Mouse (Mus musculus): ENCODE measurements around the gene Rbms3.

Rbms3 gene

DNA sequence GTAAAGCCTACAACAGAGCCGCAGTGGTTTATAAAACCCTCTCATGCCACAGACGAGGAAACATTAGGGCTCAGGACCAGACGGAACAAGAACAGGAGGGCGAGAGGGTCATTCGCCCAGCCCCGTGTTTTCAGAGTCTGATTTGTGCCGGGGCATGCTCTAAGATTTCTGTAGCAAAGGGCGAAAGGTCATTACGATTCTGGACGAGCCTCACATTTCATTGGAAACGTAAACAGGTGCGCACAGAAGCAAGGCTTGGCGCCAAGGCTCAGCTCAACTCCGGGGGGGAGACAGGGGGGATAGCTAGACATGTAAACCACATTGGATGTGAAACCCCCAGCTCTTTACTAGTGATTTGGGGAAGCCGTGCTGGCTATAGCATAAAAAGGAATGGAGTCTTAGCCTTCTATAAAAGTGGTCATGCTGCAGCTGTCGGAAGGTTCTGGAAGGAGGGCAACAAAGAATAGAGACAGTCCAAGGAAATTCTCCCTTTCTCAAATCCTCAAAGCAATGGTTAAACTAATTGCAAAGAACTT, 250.2 kb downstream of the Rbms3 start:
- in situ Hi-C loops (cut with MboI; ENCODE audit: unreplicated experiment in 2 of 2): no loop called here

DNA sequence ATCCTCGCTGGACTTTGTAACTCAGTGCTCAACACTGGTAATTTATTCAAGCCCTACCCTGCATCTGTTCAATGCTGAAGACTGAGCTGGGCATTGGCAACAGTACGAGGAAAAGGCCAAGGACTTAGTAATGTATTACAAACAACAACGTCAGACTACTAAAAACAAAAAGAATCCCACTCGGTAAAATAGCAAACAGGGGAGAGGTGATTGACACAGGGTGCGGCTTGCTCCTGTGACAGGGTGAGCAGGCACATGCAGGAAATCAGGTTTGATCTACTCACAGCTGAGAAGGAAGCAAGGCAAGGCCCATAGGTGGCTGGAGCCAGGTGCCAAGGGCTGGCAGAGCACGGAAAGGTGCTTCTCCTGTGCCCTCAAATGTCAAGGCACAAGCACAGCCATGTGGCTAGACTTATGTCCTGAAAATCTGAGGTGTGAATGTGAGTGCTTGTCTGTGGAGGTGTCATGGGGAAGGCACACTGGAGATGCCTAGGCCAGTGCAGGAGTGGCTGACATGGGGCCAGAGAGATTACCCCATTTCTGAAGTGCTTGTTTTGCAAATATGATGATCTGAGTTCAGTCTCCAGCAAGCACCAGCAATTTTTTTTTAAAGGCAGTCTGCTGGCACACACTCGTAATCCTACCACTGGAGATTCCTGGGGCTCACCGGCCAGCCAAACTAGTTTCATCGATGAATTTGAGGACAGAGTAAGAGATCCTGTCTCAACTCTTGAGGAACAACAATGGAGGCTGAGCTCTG, 251.4 kb downstream of the Rbms3 start:
- in situ Hi-C loops (cut with MboI; ENCODE audit: unreplicated experiment in 2 of 2): no loop called here

DNA sequence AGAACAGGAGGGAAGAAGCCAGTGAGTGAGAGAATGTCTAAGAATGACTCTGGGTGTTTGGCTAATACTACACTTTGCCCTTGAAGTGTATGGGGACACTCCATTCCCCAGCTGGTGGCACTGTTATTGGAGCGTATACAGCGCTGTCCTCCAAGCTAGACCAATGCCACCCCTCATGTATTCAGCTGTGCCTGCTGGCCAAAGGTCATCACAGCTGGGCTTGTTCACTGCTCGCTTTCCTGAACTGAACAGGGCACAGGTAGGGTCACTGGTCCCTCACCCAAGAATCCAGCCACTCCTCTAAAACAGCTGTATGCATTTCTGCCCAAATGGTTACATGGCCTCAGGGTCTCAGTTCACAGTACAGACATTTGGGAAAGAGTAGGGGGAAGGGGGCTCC, 253.9 kb downstream of the Rbms3 start:
- in situ Hi-C loops (cut with MboI; ENCODE audit: unreplicated experiment in 2 of 2): no loop called here

DNA sequence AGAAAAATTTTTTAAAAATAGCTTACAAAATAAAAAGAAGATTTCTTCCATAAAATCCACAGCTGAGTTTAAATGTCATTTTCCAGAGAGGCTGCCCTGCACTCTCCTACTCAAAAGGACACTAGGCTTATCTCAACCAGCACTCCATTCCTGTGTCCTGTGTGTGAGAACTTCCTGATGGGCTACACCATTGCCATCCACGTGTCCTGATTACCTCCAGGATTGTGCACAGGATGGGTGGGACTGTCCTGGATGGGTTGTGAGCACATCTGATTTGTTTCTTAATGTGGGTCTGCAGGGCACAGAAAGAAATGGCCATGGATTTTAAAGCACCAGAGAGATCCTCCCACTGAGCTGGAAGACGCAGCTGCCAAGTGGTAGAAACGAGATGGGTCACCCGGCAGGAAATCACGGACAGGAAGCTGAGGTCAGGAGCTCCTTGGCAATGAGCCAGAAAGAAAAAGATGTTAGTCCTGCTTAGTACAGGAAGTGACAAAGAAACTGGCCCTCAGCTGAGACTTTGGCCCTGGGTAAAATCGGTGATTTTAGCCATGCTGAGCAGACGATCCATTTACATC, 256.5 kb downstream of the Rbms3 start:
- in situ Hi-C loops (cut with MboI; ENCODE audit: unreplicated experiment in 2 of 2): no loop called here

DNA sequence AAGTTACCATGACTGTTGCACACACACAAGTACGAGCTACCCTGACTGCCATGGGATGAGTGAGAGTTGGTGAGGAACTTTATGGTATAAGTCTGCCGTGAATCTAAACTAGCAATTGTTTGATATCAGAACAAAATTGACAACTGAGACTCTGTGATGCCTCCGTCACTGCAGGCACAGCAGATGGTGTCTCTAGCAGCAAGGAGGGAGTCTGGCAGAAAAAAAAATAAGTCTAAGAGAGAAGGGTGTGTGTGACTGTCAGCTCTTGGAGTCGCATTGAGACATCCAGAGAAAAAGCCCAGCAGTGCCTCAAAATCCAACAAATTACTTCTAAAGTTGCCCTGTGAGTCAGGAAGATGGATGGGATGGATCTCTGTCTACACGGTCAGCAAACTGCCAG, 257.7 kb downstream of the Rbms3 start:
- in situ Hi-C loops (cut with MboI; ENCODE audit: unreplicated experiment in 2 of 2): no loop called here

DNA sequence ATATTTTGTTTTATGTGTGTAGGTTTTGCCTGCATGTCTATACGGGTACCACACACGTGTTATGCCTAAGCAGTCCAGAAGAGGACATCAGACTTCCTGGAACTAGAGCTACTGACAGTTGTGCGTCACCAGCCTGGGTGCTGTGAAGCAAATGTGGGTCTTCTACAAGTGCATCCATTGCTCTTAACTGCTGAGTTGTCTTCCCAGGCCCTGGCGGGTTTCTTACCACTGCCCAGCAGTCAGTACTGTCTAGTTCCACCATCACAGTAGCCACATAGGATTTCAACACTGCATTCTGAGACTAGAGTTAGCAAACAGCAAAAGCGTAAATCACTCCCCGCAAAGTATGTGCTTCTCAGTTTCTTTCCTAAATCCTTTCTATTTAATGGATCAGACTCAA, 259.6 kb downstream of the Rbms3 start:
- in situ Hi-C loops (cut with MboI; ENCODE audit: unreplicated experiment in 2 of 2): no loop called here

DNA sequence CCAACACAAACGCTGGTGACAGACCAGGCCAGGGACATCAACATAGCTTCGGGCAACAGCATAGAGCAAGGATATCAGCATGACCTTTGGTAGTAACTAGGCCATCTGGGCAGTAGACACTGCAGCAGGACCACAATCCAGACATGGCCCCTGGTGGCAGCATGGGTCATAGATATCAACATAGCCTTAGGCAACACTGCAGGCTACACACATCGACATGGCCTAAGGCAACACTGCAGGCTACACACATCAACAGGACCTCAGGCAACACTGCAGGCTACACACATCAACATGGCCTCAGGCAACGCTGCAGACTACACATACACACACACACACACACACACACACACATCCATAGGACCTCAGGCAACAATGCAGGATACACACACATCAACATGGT, 261.7 kb downstream of the Rbms3 start:
- in situ Hi-C loops (cut with MboI; ENCODE audit: unreplicated experiment in 2 of 2): no loop called here

DNA sequence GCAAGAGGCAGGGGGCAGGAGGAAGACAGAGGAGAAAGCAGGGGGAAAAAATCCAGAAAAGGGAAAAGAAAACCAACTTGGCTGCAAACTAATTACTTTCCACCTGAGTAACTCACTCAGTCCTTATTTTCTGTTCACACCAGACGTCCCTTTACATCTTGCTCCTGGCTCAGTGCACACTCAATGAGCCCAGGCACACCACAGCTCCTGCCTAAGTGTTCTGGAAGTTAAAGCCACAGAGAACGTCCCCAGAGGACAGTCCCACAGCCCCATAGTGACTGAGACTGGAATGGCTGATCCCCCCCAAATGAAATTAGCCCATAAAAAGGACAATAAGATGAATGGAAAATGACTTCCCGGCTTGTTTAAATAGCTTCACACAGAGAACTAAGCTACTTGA, 265.1 kb downstream of the Rbms3 start:
- in situ Hi-C loops (cut with MboI; ENCODE audit: unreplicated experiment in 2 of 2): no loop called here

DNA sequence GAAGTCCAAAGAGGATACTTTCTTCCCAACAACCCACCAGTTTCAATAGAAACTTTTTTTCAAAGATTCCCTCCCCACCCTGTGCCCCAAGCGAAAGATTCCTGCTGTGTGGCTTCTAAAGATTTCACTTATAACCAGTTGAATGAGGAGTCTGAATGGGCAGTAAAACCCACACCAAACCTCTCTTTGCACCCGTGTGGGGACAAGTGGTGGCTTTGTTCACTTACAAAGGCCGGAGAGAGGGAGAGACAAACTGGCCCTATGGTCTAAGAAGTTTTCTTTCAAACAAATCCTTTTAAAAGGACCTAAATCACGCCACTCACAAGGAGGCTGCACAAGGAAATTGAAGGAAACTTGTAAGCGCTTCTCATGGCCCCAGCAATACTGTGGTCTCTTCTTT, 268.3 kb downstream of the Rbms3 start:
- in situ Hi-C loops (cut with MboI; ENCODE audit: unreplicated experiment in 2 of 2): no loop called here

DNA sequence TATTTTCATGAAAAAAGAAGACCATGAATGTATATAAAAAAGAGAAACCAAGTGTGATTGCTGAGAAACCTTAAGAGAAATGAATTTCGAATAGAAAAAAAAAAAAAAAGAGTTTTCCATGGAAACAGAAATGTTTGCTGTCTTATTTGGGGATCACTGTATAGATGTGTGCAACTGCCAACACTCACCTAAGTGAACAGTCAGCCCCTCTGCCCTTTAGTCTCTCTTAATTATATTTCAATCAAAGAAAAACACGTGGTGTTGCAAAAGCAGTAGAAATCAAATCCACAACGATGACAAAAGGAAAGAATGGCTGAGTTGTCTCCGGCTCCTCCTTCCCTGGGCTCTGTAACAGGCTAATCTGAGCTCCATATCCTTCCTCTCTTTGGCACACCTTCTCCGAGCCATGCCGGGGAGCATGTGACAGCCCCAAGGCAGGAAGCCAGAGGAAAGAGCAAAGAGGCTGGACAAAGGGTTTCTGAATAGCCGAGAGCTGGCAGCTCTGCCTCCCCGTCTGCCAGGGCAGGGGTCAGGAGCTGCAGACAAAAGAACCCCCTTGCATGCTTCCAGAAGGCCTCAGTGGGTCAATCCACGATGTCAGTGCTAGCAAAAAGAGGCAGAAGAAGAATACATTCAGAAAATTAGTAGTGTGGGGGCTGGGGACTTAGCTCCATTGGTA, 272.8 kb downstream of the Rbms3 start:
- in situ Hi-C loops (cut with MboI; ENCODE audit: unreplicated experiment in 2 of 2): no loop called here

DNA sequence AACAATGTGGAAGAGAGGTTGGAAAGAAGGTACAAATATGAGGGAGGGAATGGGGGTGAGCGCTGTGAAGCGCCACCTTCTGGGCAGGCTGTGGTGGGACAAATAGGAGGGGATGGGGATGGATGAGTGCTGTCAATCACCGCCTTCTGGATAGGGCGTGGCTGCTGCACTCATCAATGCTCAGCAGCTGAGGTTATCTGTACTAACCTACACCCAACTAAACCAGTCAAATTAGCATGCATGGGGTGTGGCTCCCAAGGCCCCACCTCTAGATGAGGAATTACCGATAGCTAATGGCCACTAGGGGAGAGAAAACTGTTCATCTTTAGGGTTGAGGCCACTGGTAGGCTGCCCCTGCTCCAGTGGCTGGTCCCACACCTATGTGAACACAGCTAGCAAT, 274.2 kb downstream of the Rbms3 start:
- in situ Hi-C loops (cut with MboI; ENCODE audit: unreplicated experiment in 2 of 2): no loop called here

DNA sequence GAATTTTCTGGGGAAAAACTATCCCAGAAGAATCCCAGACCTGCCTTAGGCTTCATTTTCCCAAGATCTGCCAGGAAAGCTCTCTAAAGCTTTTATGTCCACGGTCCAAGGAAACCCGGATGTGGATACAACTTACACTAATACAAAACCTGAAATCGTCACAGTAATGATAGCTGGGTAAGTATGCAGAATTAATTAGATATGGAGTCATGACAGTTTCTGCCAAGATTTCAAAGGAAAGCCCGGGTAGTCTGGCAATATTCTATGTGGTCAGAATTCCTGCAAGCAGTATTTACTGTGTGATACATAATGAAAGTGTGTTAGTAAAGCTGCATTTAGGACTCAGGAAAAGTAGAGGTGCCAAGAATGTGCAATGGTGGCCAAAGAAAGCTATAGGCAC, 287.4 kb downstream of the Rbms3 start:
- in situ Hi-C loops (cut with MboI; ENCODE audit: unreplicated experiment in 2 of 2): no loop called here

DNA sequence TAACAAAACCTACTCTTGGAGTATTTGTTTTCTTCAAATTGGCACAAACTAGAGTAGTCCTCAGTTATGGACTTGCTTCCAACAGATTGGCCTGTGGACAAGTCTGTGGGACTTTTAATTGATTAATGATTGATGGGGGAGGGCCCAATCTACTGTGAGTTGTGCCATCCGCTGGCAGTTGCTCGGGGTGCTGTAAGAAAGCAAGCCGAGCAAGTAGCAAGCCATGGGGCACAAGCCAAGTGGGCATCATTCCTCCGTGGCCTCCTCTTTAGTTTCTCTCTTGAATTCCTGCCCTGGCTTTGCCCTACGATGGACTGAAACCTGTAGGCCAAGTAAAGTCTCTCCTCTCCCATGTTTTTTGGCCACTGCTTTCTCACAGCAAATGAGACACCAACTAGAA, 299.0 kb downstream of the Rbms3 start:
- in situ Hi-C loops (cut with MboI; ENCODE audit: unreplicated experiment in 2 of 2): no loop called here

DNA sequence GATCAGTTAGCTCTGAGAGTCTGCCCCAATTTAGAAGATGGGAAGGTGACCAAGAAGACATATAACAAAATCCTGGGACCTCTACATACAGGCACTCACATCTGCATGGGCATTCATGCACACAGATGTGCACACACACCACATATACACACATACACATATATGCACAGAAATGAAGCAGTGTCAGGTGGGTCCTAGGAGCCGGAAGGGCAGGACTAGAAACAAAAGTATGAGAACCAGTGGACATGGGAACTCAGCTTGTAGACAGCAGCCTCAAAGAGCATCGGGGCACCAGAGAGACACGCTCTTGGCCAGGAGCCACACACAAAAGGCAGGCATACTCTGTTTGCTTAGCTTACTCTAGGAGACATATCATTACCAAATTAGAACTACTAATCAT, 310.4 kb downstream of the Rbms3 start:
- in situ Hi-C loops (cut with MboI; ENCODE audit: unreplicated experiment in 2 of 2): no loop called here

DNA sequence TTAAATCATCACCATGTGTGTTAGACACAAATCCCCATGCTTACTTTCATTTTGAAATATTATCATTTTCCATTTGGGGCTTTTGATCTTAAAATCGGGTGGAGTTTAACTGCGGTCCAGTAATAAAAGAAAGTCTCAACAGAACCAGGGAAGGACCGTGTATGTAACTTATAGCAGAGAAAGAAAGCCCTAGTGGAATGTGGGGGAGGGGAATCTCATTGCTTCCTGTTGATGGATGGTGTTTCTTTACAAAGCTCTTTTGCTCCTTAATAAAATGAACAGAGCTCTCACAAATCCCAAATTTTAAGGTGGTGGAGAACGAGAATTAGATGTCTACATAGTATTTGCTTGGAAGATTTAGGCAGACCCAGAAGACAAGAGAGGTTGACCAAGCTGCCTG, 311.3 kb downstream of the Rbms3 start:
- in situ Hi-C loops (cut with MboI; ENCODE audit: unreplicated experiment in 2 of 2): no loop called here

DNA sequence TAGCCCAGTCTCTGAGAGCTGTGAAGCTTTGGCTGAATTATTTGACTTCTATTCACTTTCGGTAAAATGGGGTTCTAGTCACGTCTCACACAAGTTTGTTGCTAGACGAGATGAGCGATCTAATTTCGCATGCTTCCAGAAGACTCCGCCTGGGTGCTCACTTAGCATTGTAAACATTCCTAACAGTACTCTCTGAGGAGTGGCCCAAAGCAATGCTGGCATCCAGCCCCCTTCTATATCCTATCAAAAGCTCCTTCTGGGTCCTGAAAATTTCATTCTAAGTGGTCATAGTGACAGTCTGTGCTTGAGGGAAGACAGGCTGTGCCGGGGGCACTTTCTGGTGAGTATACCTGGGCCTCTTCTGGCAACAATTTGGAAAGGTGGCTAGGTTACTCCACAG, 312.5 kb downstream of the Rbms3 start:
- in situ Hi-C loops (cut with MboI; ENCODE audit: unreplicated experiment in 2 of 2): no loop called here

DNA sequence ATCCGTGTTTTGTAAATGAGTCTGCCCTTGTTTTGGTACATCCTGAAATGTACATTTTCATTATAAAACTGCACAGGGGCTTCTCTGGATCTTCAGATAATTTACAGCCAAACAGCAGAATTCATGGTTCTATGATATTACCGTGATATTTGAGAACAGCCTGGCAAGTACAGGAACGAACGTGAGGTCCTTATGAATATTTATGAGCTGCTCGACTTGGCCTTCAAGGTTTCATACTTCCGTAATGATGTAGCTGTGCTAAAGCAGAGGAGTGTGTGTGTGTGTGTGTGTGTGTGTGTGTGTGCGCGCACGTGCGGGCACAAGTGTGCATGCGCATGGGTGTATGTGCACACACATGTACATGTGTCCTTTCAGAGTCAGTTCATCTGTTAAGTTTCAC, 316.1 kb downstream of the Rbms3 start:
- in situ Hi-C loops (cut with MboI; ENCODE audit: unreplicated experiment in 2 of 2): no loop called here

DNA sequence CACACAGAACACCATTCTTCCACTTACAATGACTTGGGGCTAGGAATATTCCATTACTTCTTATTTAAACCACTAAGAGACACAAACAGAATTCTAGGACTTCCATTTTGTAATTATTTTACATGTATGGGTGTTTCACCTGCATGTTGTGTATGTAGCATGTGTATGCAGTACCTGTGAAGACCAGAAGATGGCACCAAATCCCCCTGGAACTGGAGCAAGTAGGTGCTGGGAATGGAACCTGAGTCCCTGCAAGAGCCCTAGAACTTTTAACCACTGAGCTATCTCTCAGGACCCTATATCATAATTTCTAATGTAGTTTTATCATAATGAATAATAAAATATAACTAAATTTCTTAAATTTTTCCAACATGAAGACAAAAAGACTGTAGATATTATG, 319.9 kb downstream of the Rbms3 start:
- in situ Hi-C loops (cut with MboI; ENCODE audit: unreplicated experiment in 2 of 2): no loop called here

DNA sequence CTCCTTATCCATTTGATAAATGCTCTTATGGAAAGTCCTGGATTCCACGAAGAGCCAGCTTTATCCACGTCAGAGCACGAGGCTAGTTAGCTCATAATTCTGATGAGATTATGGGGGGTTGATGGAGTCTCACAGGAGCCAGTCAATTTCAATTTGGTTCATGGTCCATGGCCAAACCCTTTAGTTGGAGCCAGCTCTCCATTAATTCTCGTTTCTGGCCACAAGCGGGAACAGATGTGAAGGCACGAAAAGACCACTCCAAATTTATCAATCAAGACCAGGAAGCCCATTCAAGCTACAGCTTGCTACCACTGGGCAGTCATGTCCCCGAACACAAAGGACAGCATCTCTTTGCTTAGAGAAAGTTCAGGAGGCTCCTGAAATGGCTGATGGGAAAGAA, 330.7 kb downstream of the Rbms3 start:
- in situ Hi-C loops (cut with MboI; ENCODE audit: unreplicated experiment in 2 of 2): no loop called here

DNA sequence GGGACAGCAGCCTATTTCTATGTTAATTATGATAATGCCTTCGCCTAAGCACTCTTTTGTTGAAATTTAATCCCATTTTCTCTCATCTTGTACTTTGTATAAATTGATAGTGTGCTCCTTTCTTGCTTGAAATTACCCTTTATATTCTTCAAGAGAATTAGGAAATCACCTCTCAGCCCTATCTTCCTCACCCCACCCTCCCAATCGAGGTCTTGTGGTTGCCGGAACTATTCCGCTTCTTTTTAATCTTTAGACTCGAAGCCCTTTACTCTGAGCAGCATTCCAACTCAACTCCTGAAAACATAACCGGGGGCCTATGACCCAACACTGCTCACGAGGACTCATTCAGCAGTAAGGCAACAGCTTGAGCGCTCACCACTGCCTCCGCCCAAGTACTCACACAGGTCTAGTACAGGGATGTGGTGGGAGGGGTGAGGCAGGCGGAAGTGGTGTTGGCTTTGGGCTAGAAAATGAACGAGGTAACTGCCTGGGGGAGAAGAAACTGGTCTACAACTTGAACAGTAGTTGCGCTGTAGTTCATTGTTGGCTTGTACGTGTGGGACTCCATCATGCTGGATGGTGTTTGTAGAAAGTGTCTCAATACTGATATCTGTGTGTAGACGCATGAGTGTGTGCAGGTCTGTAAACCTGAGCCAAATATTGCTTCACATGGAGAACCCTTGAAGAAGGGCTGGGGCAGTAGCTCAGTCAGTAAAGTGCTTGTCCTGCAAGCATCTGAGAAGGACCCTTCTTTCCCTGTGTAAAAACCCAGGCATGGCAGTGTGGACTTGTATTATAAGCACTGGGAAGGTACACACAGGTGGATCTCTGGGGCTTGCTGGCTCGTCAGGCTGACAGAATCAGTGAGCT, 331.8 kb downstream of the Rbms3 start:
- in situ Hi-C loops (cut with MboI; ENCODE audit: unreplicated experiment in 2 of 2): no loop called here

Data from v-Abl transformed pro-B cells (cell line).